Mouse (Mus musculus): ENCODE results near the gene Ces2c.
"Not testable (repeated sequence)": the region's sequence is repeated elsewhere in the genome, so short reads cannot be mapped to it uniquely, and the experiment has no call there.

Gene Ces2c

GRCm38 (mm10) chr8:104846831-104847230 is at the start of gene Ces2c:
Gene Ces2c, plus strand, starts transcription at chr8:104847068.
- no peak for DNase-seq

- no peak for DNase-seq
Measured at GRCm38 (mm10) chr8:104799385-104799784, 47.5 kb upstream of the Ces2c start.

GRCm38 (mm10) chr8:104806127-104806526 is 40.7 kb upstream of the Ces2c start:
- DNase-seq, result no peak

GRCm38 (mm10) chr8:104808542-104809413 is 38.1 kb upstream of the Ces2c start:
- no peak for DNase-seq

GRCm38 (mm10) chr8:104809436-104809835 is 37.4 kb upstream of the Ces2c start:
- no peak for DNase-seq

GRCm38 (mm10) chr8:104826912-104827311 is 20.0 kb upstream of the Ces2c start:
- no peak for DNase-seq

- no peak for DNase-seq
Measured at GRCm38 (mm10) chr8:104828221-104828620, 18.6 kb upstream of the Ces2c start.

GRCm38 (mm10) chr8:104831440-104831839 is 15.4 kb upstream of the Ces2c start, which contains the start of gene Ces2b:
Gene Ces2b, plus strand, starts transcription at chr8:104831572.
- DNase-seq, result peak; percentile 4

- no peak for DNase-seq
Measured at GRCm38 (mm10) chr8:104841360-104842078, 5.3 kb upstream of the Ces2c start.

- DNase-seq, result no peak
Measured at GRCm38 (mm10) chr8:104847741-104848462, 1.0 kb downstream of the Ces2c start.

GRCm38 (mm10) chr8:104866844-104867531 is 20.1 kb downstream of the Ces2c start:
- not testable (repeated sequence) for DNase-seq

- DNase-seq, result not testable (repeated sequence)
Measured at GRCm38 (mm10) chr8:104868876-104869275, 22.0 kb downstream of the Ces2c start.

GRCm38 (mm10) chr8:104886223-104886926 is 39.5 kb downstream of the Ces2c start:
- DNase-seq, result not testable (repeated sequence)

GRCm38 (mm10) chr8:104901746-104902145 is 54.9 kb downstream of the Ces2c start:
- DNase-seq, result no peak
